Mouse (Mus musculus): Measurements from ENCODE around the gene Zdhhc4. TPM values are rescaled to one million over a fixed set of nuclear protein-coding genes. Genes with fewer than 3 reads are reported as not detected.

The Zdhhc4 gene
- total RNA-seq, 2 experiments from 2014 or later, result 32.1 to 33.0 TPM

DNA sequence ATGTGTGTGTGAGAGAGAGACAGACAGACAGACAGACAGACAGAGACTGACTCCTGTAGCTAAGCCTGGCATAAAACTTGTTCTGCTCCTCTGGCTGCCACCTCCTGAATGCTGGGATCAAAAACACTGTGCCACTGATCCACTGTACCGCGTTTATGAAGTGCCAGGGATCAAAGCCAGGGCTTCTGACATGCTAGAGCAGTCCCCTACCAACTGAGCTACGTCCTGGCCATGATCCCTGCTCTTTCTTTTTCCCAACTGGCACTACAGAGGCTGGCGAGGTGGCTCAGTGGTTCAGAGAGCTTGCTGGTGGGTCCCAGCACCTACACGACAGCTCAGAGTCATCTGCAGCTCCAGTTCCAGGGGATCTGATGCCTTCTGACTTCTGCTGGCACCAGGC lies 53.3 kb downstream of the Zdhhc4 start:
- no peak for DNase-seq

GRCm38 (mm10) chr5:143272540-143273330 lies 56.3 kb downstream of the Zdhhc4 start:
- DNase-seq, result no peak

DNA sequence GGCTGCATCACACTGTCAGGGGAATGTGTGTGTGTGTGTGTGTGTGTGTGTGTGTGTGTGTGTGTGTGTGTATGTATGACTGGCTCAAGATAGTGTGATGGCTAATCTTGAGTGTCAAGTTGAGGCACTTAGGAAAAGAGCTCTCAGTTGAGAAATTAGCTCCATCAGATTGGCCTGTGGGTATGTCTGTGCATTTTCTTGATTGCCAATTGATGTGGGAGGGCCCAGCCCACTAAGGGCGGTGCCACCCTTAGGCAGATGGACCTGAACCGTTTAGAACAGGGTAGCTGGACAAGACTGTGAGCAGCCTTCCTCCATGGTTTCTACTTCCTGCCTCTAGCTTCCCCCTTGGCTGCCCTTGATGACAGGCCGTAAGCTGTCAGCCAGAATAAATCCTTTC lies 56.9 kb downstream of the Zdhhc4 start:
- no peak for DNase-seq

DNA sequence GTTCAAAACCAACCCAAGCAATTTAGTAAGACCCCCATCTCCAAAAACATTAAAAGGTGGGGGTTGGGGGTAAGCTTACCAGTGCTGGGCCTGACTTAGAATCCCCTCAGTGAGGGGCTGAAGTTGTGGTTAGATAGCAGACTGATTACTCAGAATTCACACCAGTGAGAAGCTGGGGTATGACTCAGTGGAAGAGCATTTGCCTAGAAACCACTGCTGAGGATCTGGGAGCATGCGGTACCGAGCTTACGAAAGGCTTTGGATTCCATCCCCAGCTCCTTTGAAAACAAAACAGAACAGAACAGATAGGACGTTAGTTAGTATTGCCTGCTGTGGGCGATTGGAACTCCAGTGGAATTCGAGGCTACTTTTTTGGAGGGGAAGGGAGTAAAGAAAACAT lies 57.4 kb downstream of the Zdhhc4 start:
- DNase-seq, result no peak

DNA sequence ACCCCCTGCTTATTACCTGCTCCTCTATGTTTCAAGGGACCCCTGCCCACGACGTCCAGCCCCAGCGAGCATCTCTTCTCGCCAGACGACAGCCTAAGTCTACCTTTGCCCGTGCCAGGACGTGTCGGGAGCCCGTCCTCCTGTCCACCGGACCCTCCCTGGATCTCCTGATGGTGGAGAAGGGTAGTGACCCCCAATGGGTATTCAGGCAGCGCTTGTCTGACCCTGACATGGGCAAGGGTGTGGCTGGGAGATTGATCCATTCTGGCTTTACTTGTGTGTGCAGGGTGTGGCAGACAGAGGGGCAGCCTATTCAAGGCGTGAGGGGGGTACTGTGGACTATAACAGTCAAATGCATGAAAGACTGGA lies 58.9 kb downstream of the Zdhhc4 start:
- no peak for DNase-seq

DNA sequence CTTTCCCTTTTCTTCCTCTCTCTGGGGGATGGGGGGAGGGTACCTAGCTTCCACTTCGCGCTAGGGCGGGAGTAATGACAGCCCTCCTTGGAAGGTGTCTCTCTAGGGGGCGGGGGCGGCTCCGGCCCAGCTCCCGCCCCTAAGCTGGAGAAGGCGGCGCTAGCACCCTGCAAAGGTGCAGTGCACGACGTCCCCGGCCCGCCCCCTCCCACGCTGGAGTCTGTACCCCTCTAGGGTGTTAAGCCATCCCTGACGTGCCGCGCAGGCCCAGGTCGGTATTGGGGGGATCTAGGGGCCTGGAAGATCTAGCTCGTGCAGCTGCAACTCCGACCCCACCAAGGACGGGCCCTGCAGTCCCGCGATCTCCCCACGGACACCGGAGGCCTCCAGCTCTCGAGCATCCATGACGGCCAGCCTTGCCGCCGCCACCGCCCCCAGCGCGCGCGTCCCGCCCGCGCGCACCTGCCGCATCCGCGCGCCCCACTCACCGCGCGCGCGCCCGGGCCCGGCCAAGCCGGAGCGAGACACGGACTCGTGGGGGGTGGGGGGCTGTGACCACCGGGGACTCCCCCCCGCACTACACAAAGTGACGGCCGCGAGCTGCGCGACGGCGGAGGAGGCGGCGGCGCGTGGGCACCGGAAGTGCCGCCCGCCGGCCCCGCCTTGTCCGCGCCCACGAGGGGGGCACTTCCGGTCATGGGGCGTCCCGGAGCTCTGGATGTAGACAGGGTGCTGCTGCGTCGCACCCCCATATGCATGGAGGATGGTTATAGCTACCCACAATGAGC lies 59.5 kb downstream of the Zdhhc4 start, which contains the start of gene Zfp316:
TSS of gene Zfp316 (minus strand) at position 660 of the 788 bp plus-strand sequence.
- DNase-seq, result peak; percentile 61

GRCm38 (mm10) chr5:143268985-143269362 lies 60.1 kb downstream of the Zdhhc4 start:
- DNase-seq, result no peak

GRCm38 (mm10) chr5:143266794-143267193 lies 62.3 kb downstream of the Zdhhc4 start:
- no peak for DNase-seq

Other genes with a start within 250 kb of the Zdhhc4 start
- 10 to 100 TPM; 14.8 to 16.1 TPM for gene Rnf216, start 216.3 kb downstream of the Zdhhc4 start, total RNA-seq (2021)
- under 1 TPM in 1 of 2 experiments, not detected in 1; 0.05 TPM for gene Olfr718-ps1, start 181.7 kb downstream of the Zdhhc4 start, total RNA-seq (2021)
- 1 to 10 TPM; 3.6 to 3.7 TPM for gene Rbak, start 148.5 kb downstream of the Zdhhc4 start, total RNA-seq (2021)
- not detected for gene Spdye4b, start 148.2 kb downstream of the Zdhhc4 start, total RNA-seq (2021)
- gene Spdye4a, start 102.4 kb downstream of the Zdhhc4 start, total RNA-seq (2021), result not detected
- gene Zfp12, start 94.1 kb downstream of the Zdhhc4 start, total RNA-seq (2021), result 1 to 10 TPM; 6.7 to 8.0 TPM
- 1 to 10 TPM; 2.9 to 3.1 TPM for gene Zfp316, start 59.2 kb downstream of the Zdhhc4 start, total RNA-seq (2021)
- under 1 TPM in 1 of 2 experiments, not detected in 1; 0.28 TPM for gene Zfp853, start 35.6 kb downstream of the Zdhhc4 start, total RNA-seq (2021)
- gene E130309D02Rik, start 13.9 kb downstream of the Zdhhc4 start, total RNA-seq (2021), result 10 to 100 TPM in 1 of 2 experiments, 1 to 10 TPM in 1; 8.1 to 11.2 TPM
- gene Grid2ip, start 28.1 kb upstream of the Zdhhc4 start, total RNA-seq (2021), result not detected
- 10 to 100 TPM; 34.1 to 40.0 TPM for gene Kdelr2, start 74.6 kb upstream of the Zdhhc4 start, total RNA-seq (2021)
- gene Daglb, start 135.3 kb upstream of the Zdhhc4 start, total RNA-seq (2021), result 1 to 10 TPM; 6.0 to 7.2 TPM
- gene Rac1, start 198.8 kb upstream of the Zdhhc4 start, total RNA-seq (2021), result 100 to 1,000 TPM; 180 to 184 TPM

Measured in gastrocnemius, postnatal 25 days (tissue).